Mouse (Mus musculus) heart, embryonic 13.5 days (tissue): Measurements from ENCODE around the gene Olfr1368. TPM values are rescaled to one million over a fixed set of nuclear protein-coding genes. Genes with fewer than 3 reads are reported as not detected.

Source experiments
- ATAC-seq: fragments of 200-750 bp; cut with Nextera tagmentation; 2 replicates; pipeline ENCODE4 v1.8.0; 2017; ENCODE audit warnings: moderate TSS enrichment; ENCODE audit not compliant: insufficient number of reproducible peaks, low FRiP score, low TSS enrichment; ENCODE audit errors: extremely low read depth
- H3K27ac ChIP-seq: fragments of 300-500 bp; sonication (generic); replicated peaks from 2 replicates; pipeline ENCODE4 v1.5.1; 2015; ENCODE audit warnings: moderate library complexity, mild to moderate bottlenecking, inconsistent platforms
- H3K27me3 ChIP-seq: fragments of 300-500 bp; sonication (generic); replicated peaks from 2 replicates; pipeline ENCODE4 v1.6.1; 2015; ENCODE audit warnings: mild to moderate bottlenecking, inconsistent platforms
- H3K36me3 ChIP-seq: fragments of 300-500 bp; sonication (generic); 2 replicates; pipeline ENCODE4 v1.6.1; 2015; ENCODE audit warnings: mild to moderate bottlenecking, inconsistent platforms
- H3K4me1 ChIP-seq: fragments of 300-500 bp; sonication (generic); 2 replicates; pipeline ENCODE4 v1.6.1; 2015; ENCODE audit warnings: inconsistent platforms
- H3K4me2 ChIP-seq: fragments of 300-500 bp; sonication (generic); 2 replicates; pipeline ENCODE4 v1.6.1; 2015; ENCODE audit warnings: inconsistent platforms, mild to moderate bottlenecking, moderate library complexity
- H3K4me3 ChIP-seq: fragments of 300-500 bp; sonication (generic); 2 replicates; pipeline ENCODE4 v1.5.1; 2015; ENCODE audit warnings: moderate library complexity, mild to moderate bottlenecking, inconsistent platforms
- H3K9ac ChIP-seq: fragments of 300-500 bp; sonication (generic); 2 replicates; pipeline ENCODE4 v1.6.1; 2015; ENCODE audit warnings: inconsistent platforms, mild to moderate bottlenecking, moderate library complexity
- H3K9me3 ChIP-seq: fragments of 300-500 bp; sonication (generic); 2 replicates; pipeline ENCODE4 v1.6.1; 2016; ENCODE audit warnings: inconsistent platforms
- WGBS: fragments of 180-500 bp; shearing (Covaris S2); methylation state at CpG from one replicate; pipeline ENCODE4 v1.1.7; 2015; ENCODE audit warnings: mixed read lengths; 5-methylcytosine and 5-hydroxymethylcytosine counted together
- polyA plus RNA-seq: library from polyadenylated mRNA; unstranded; fragments of >200 nt; fragmentation: Nextera tagmentation; extraction: Ambion mirVana; gene quantifications from 2 replicates; pipeline ENCODE4 v1.2.1, GENCODE M21; 2015

Olfr1368 gene
- not detected in 2 replicates for polyA plus RNA-seq

GRCm38 (mm10) chr13:21145767-21146166 is at the start of gene Olfr1368:
Olfr1368 (minus strand) TSS chr13:21145867.
- Histone ChIP-seq H3K36me3 (no peaks in the 10 kb centered on the region), H3K27me3 (peaks cover 13% of the 10 kb centered on the region; the same call in 1 of the 2 replicates), H3K4me3 (no peak within 1 kb of the TSS), H3K4me2 (no peak within 1 kb of the TSS), H3K9me3 (no peaks in the 10 kb centered on the region), H3K27ac (no peak within 1 kb of the TSS), H3K4me1 (no peaks in the 10 kb centered on the region), H3K9ac (no peak within 1 kb of the TSS)
- no peak for ATAC-seq
- WGBS, result 61% methylated on average over 4 of the region's 4 CpGs

GRCm38 (mm10) chr13:21185521-21185920 is 39.9 kb upstream of the Olfr1368 start:
- no peak overlapping the region for H3K4me3 ChIP-seq
- H3K27ac ChIP-seq, result no peak overlapping the region
- H3K9ac ChIP-seq, result no peak overlapping the region
- ATAC-seq, result no peak
- peaks cover 90% of the 10 kb centered on the region for H3K36me3 ChIP-seq
- 78% methylated on average over 4 of the region's 4 CpGs for WGBS
- no peaks in the 10 kb centered on the region for H3K9me3 ChIP-seq
- H3K4me1 ChIP-seq, result peaks cover 36% of the 10 kb centered on the region
- no peaks in the 10 kb centered on the region for H3K27me3 ChIP-seq
- no peak overlapping the region for H3K4me2 ChIP-seq

- H3K36me3 ChIP-seq, result peaks cover 71% of the 10 kb centered on the region
- ATAC-seq, result no peak
These were observed 38.0 kb upstream of the Olfr1368 start for GRCm38 (mm10) chr13:21183661-21184060.

GRCm38 (mm10) chr13:21183066-21183465 is 37.4 kb upstream of the Olfr1368 start:
- H3K4me3 ChIP-seq, result no peak overlapping the region
- 93% methylated on average over 6 of the region's 6 CpGs for WGBS
- H3K4me2 ChIP-seq, result peak overlapping the region; percentile 96; the same call in 1 of the 2 replicates
- H3K36me3 ChIP-seq, result peaks cover 65% of the 10 kb centered on the region
- H3K27ac ChIP-seq, result no peak overlapping the region
- no peaks in the 10 kb centered on the region for H3K9me3 ChIP-seq
- peaks cover 47% of the 10 kb centered on the region for H3K4me1 ChIP-seq
- H3K27me3 ChIP-seq, result no peaks in the 10 kb centered on the region
- no peak overlapping the region for H3K9ac ChIP-seq
- ATAC-seq, result no peak

More at GRCm38 (mm10) chr13:21183661-21184060, 38.0 kb upstream of the Olfr1368 start:
- Histone ChIP-seq H3K27me3 (no peaks in the 10 kb centered on the region), H3K4me1 (peaks cover 41% of the 10 kb centered on the region), H3K9me3 (no peaks in the 10 kb centered on the region), H3K4me3 (no peak overlapping the region), H3K4me2 (no peak overlapping the region), H3K27ac (no peak overlapping the region), H3K9ac (no peak overlapping the region)
- WGBS, result 90% methylated on average over 7 of the region's 7 CpGs

GRCm38 (mm10) chr13:21181996-21182395 is 36.3 kb upstream of the Olfr1368 start:
- peaks cover 55% of the 10 kb centered on the region for H3K36me3 ChIP-seq
- no peaks in the 10 kb centered on the region for H3K27me3 ChIP-seq
- peak overlapping the region; percentile 88 for H3K9ac ChIP-seq
- WGBS, result 72% methylated on average over 7 of the region's 7 CpGs
- no peaks in the 10 kb centered on the region for H3K9me3 ChIP-seq
- H3K4me2 ChIP-seq, result peak overlapping the region; percentile 96
- peak overlapping the region; percentile 72 for H3K4me3 ChIP-seq
- no peak for ATAC-seq
- H3K27ac ChIP-seq, result no peak overlapping the region
- H3K4me1 ChIP-seq, result peaks cover 47% of the 10 kb centered on the region

GRCm38 (mm10) chr13:21180551-21181530 is 35.2 kb upstream of the Olfr1368 start:
- H3K4me2 ChIP-seq, result peak overlapping the region; percentile 96
- ATAC-seq, result peak; percentile 47
- H3K27me3 ChIP-seq, result no peaks in the 10 kb centered on the region
- H3K9ac ChIP-seq, result peak overlapping the region; percentile 88
- peak overlapping the region; percentile 98 for H3K27ac ChIP-seq
- H3K4me3 ChIP-seq, result peak overlapping the region; percentile 72
- H3K36me3 ChIP-seq, result peaks cover 43% of the 10 kb centered on the region
- H3K9me3 ChIP-seq, result no peaks in the 10 kb centered on the region
- under 1% methylated on average over 71 of the region's 71 CpGs for WGBS
- peaks cover 47% of the 10 kb centered on the region for H3K4me1 ChIP-seq

- WGBS, result under 1% methylated on average over 77 of the region's 80 CpGs
- Histone ChIP-seq H3K36me3 (peaks cover 34% of the 10 kb centered on the region), H3K4me2 (peak overlapping the region; percentile 96), H3K27me3 (no peaks in the 10 kb centered on the region), H3K4me3 (peak overlapping the region; percentile 72), H3K4me1 (peaks cover 43% of the 10 kb centered on the region), H3K9ac (peak overlapping the region; percentile 88), H3K27ac (peak overlapping the region; percentile 98), H3K9me3 (no peaks in the 10 kb centered on the region)
- ATAC-seq, result peak; percentile 87
These were observed 34.3 kb upstream of the Olfr1368 start for GRCm38 (mm10) chr13:21179724-21180550.

- Histone ChIP-seq H3K9me3 (no peaks in the 10 kb centered on the region), H3K36me3 (peaks cover 28% of the 10 kb centered on the region), H3K4me1 (peaks cover 41% of the 10 kb centered on the region), H3K9ac (peak within 1 kb of the TSS; percentile 88), H3K27ac (peak within 1 kb of the TSS; percentile 98), H3K27me3 (no peaks in the 10 kb centered on the region), H3K4me2 (peak within 1 kb of the TSS; percentile 96), H3K4me3 (peak within 1 kb of the TSS; percentile 72)
- under 1% methylated on average over 15 of the region's 15 CpGs for WGBS
- peak; percentile 20; the same call in 1 of the 2 replicates for ATAC-seq
These were observed 33.7 kb upstream of the Olfr1368 start, which contains the start of gene Trim27 for GRCm38 (mm10) chr13:21179367-21179723. Trim27 (plus strand) TSS chr13:21179445.

GRCm38 (mm10) chr13:21178364-21178763 is 32.7 kb upstream of the Olfr1368 start:
- no peak for ATAC-seq
- 77% methylated on average over 5 of the region's 5 CpGs for WGBS
- H3K27me3 ChIP-seq, result no peaks in the 10 kb centered on the region
- H3K9me3 ChIP-seq, result no peaks in the 10 kb centered on the region
- H3K4me2 ChIP-seq, result peak overlapping the region; percentile 96
- no peak overlapping the region for H3K27ac ChIP-seq
- H3K4me3 ChIP-seq, result peak overlapping the region; percentile 72
- H3K9ac ChIP-seq, result peak overlapping the region; percentile 88; the same call in 1 of the 2 replicates
- H3K4me1 ChIP-seq, result peaks cover 41% of the 10 kb centered on the region
- peaks cover 18% of the 10 kb centered on the region for H3K36me3 ChIP-seq

- no peaks in the 10 kb centered on the region for H3K9me3 ChIP-seq
- no peak overlapping the region for H3K27ac ChIP-seq
- H3K4me3 ChIP-seq, result no peak overlapping the region
- ATAC-seq, result no peak
- WGBS, result 59% methylated on average over 5 of the region's 5 CpGs
- H3K36me3 ChIP-seq, result peaks cover 11% of the 10 kb centered on the region
- no peak overlapping the region for H3K9ac ChIP-seq
- no peak overlapping the region for H3K4me2 ChIP-seq
- H3K27me3 ChIP-seq, result no peaks in the 10 kb centered on the region
- H3K4me1 ChIP-seq, result peaks cover 36% of the 10 kb centered on the region
These were observed 32.0 kb upstream of the Olfr1368 start for GRCm38 (mm10) chr13:21177657-21178056.

- Histone ChIP-seq H3K27me3 (no peaks in the 10 kb centered on the region), H3K9ac (no peak overlapping the region), H3K4me1 (peaks cover 30% of the 10 kb centered on the region), H3K4me2 (no peak overlapping the region), H3K27ac (no peak overlapping the region), H3K36me3 (peaks cover 2% of the 10 kb centered on the region), H3K9me3 (no peaks in the 10 kb centered on the region), H3K4me3 (no peak overlapping the region)
- WGBS, result 77% methylated on average over 11 of the region's 11 CpGs
- no peak for ATAC-seq
These were observed 31.1 kb upstream of the Olfr1368 start for GRCm38 (mm10) chr13:21176733-21177132.
